Mouse (Mus musculus) E14TG2a.4 (cell line): Measurements from ENCODE around the gene Disc1.

Source experiments
- CTCF ChIP-seq: conservative IDR thresholded peaks from 2 replicates; pipeline ENCODE4 v1.5.1; 2014; ENCODE audit warnings: low read length
- NANOG ChIP-seq: IDR thresholded peaks from 2 replicates; pipeline ENCODE4 v1.6.1; 2014; ENCODE audit warnings: borderline replicate concordance, low read length, mixed read lengths

- TF ChIP-seq CTCF (no peak), NANOG (no peak)
Measured at GRCm38 (mm10) chr8:125134876-125135275, 80.9 kb downstream of the Disc1 start.
